Mouse (Mus musculus): ENCODE results near the gene Slc7a5.

GRCm38 (mm10) chr8:121850821-121851470 is 56.5 kb downstream of the Slc7a5 start:
- peak; percentile 99 for TF ChIP-seq CTCF (IDR thresholded peaks at IDR 0.05; ENCODE audit: borderline replicate concordance, extremely low read depth, insufficient read depth, insufficient read length)
- no peak for TF ChIP-seq POLR2A (IDR thresholded peaks at IDR 0.05; ENCODE audit: borderline replicate concordance, extremely low read depth, insufficient read depth, insufficient read length, poor library complexity, severe bottlenecking)
